Mouse (Mus musculus): ENCODE measurements around the gene Pheta2.
"Not testable (repeated sequence)": the region's sequence is repeated elsewhere in the genome, so short reads cannot be mapped to it uniquely, and the experiment has no call there.

Pheta2 gene

GRCm38 (mm10) chr15:82343368-82344287, 4.9 kb downstream of the Pheta2 start:
- no peak for DNase-seq

GRCm38 (mm10) chr15:82344971-82345370, 6.2 kb downstream of the Pheta2 start:
- DNase-seq: no peak

GRCm38 (mm10) chr15:82345820-82346470, 7.2 kb downstream of the Pheta2 start:
- DNase-seq: peak; percentile 97 to 98

- DNase-seq: no peak
Observed at GRCm38 (mm10) chr15:82346580-82347302, 8.0 kb downstream of the Pheta2 start.

- DNase-seq: no peak
Observed at GRCm38 (mm10) chr15:82347303-82347676, 8.5 kb downstream of the Pheta2 start.

- DNase-seq: no peak
Observed at GRCm38 (mm10) chr15:82347852-82348251, 9.1 kb downstream of the Pheta2 start.

GRCm38 (mm10) chr15:82348258-82348998, 9.7 kb downstream of the Pheta2 start:
- no peak for DNase-seq

GRCm38 (mm10) chr15:82348999-82349341, 10.2 kb downstream of the Pheta2 start:
- DNase-seq: no peak

GRCm38 (mm10) chr15:82350349-82350748, 11.6 kb downstream of the Pheta2 start:
- no peak for DNase-seq

GRCm38 (mm10) chr15:82351480-82351879, 12.7 kb downstream of the Pheta2 start:
- DNase-seq: no peak

GRCm38 (mm10) chr15:82353078-82353744, 14.5 kb downstream of the Pheta2 start:
- no peak for DNase-seq

- no peak for DNase-seq
Observed at GRCm38 (mm10) chr15:82353745-82354113, 15.0 kb downstream of the Pheta2 start.

- DNase-seq: peak; percentile 97 to 98
Observed at GRCm38 (mm10) chr15:82354126-82354945, 15.6 kb downstream of the Pheta2 start, which contains the start of gene Ndufa6. TSS of gene Ndufa6 (minus strand) at chr15:82354322.

GRCm38 (mm10) chr15:82358431-82359260, 19.9 kb downstream of the Pheta2 start:
- DNase-seq: no peak

GRCm38 (mm10) chr15:82361459-82362018, 22.8 kb downstream of the Pheta2 start:
- no peak for DNase-seq

- no peak for DNase-seq
Observed at GRCm38 (mm10) chr15:82362234-82362633, 23.5 kb downstream of the Pheta2 start.

- DNase-seq: not testable (repeated sequence)
Observed at GRCm38 (mm10) chr15:82363801-82364200, 25.1 kb downstream of the Pheta2 start.

GRCm38 (mm10) chr15:82364561-82364960, 25.8 kb downstream of the Pheta2 start:
- DNase-seq: not testable (repeated sequence)

- DNase-seq: no peak
Observed at GRCm38 (mm10) chr15:82368146-82368545, 29.4 kb downstream of the Pheta2 start.

- no peak for DNase-seq
Observed at GRCm38 (mm10) chr15:82368851-82369250, 30.1 kb downstream of the Pheta2 start.
